Mouse (Mus musculus) ES-CJ7 (cell line): Measurements from ENCODE around the gene Dnttip2.
"Not testable (repeated sequence)": the region's sequence is repeated elsewhere in the genome, so short reads cannot be mapped to it uniquely, and the experiment has no call there.

Experiments used
- DNase-seq: peaks from one replicate; pipeline ENCODE4 v3.0.0; 2011; ENCODE audit warnings: low read depth, low spot score

Gene Dnttip2

DNA sequence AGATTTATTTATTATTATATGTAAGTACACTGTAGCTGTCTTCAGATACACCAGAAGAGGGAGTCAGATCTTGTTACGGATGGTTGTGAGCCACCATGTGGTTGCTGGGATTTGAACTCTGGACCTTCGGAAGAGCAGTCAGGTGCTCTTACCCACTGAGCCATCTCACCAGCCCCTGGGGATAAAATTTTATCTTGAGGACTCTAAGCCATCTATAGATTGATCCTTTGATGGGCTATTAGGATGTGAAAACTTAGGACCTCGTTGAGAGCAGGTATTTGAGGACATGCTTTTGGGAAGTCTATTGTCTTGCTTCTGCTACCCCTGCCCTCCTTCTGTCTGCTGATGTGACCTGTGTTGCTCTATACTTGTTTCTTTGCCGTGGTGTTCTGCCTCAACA lies 15.2 kb downstream of the Dnttip2 start:
- not testable (repeated sequence) for DNase-seq

DNA sequence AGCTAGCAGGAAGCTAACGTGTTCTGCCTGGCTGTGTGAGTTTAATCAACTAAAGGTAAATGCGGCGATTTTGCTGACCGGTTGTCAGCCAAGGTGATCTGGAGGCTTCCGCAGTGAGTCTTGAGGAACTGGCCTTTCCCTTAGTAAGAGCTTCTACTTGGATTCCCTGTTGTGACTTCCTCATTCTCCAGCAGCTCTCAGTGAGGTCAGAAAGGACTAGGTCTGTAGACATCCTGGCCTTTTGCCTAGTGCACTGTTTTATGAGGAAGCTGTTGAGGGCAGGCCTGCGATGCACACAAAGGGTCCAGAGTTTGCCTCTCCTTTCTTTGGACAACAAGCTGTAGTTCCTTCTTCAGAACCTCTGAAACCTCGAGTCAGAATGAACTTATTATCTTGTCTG lies 16.5 kb downstream of the Dnttip2 start:
- DNase-seq: no peak

GRCm38 (mm10) chr3:122291828-122292227 lies 17.6 kb downstream of the Dnttip2 start:
- peak; percentile 71 for DNase-seq

DNA sequence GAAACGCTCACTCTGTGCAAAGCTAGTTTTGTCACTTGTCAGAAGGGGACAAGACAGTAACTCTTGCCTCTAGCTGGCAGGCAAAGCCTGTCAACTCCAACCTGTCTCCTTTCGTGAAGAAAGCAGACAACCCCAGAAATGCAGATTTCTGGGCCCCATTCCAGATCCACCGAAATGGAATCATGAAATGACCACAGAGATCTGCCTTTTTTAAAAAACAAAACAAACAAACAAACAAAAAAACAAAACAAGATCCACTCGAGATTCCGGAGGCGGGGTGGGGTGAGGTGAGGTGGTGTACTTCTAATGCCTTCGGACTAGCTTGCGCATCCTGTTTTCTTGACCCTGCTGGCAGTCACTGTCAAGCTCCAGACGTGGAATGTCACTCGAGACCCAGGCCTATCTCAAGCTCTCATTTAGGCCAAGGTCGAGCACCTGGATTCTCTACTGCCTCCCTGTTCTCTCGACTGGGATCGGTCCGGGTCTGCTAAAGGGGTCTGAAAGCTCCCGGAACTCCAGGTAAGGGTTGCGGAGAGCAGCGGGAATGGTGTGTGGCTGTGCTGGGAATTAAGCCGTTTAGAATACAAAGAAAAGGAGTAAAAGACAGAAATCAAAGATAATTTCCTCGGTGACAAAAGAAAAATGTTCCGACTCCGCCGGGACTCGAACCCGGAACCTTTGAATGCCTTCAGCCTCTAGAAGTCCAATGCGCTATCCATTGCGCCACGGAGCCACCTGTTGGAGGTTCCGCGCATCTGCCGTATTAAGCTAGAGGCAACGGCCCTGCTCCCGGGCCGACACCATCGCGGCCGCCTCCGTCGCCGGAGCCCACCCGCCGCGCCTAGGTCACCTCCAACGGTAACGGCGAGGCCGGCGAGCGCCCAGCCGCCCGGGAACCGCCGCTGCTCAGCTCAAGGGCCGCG lies 18.4 kb downstream of the Dnttip2 start:
- peak; percentile 81 for DNase-seq

GRCm38 (mm10) chr3:122293223-122293953 lies 19.2 kb downstream of the Dnttip2 start:
- DNase-seq: no peak

GRCm38 (mm10) chr3:122293954-122294850 lies 20.0 kb downstream of the Dnttip2 start, which contains the start of gene Bcar3:
Bcar3 (plus strand) TSS chr3:122294136.
- peak; percentile 96 for DNase-seq

DNA sequence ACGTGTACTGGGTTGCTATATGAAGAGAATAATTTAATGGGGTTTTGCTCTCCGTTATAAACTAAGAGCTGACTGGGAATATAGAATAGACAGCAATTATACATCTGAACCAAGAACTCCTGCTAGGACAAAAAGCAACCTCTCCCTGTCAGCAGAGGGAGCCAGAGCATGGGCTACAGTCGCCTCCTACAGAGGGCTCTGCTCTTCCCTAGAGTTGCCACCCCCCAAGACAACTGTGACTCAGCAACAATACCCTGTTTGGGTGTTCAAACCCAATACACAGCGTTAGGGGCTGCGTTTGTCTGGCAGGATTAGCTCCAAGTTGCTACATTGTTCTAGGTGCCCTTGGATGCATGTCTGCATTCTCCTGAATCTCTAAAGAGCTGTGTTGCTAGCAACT lies 21.3 kb downstream of the Dnttip2 start:
- DNase-seq: peak; percentile 93

GRCm38 (mm10) chr3:122296979-122297378 lies 22.8 kb downstream of the Dnttip2 start:
- peak; percentile 60 for DNase-seq

DNA sequence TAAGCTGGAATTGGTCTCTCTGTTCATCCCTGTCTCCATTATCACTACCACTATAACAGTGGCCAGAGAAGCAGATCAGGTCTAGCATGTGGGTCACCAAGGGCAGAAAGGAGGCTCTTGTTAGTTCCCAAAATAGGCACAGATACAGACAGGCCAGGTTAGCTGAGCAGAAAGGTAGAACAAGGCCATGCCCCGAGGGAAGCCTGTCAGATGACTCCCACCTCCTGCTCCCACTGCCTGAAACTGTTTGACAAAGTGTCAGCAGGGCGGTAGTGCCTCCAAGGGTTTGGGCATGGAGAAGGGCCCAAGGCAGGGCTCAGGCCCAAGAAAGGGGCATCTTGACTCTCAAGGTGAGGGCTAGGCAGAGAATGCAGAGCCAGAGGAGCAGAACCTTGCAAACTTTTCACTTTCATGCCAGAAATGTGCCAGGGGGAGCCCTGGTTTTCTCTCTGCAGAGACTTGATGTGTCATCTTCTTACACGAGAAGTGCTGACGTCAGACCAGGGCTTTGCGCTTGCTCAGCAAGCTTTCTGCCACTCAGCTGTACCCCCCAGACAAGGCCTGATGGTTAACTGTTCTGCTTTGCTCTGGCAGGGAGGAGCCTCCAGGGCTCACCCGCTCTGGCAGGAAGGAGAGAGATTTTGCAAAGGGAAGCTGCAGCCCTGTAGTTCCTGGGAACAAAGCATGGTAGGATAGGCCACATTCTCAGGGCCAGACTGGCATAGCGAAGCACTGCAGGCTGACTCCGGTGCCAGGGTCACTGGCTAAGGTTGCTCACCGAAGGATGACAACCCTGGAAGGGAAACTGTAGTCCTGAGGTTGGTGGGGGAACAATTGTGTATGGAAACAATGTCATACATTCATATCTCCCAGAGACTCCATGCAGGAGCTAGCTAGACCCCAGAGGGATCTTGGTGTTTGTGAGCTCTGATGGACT lies 27.1 kb downstream of the Dnttip2 start:
- DNase-seq: no peak

DNA sequence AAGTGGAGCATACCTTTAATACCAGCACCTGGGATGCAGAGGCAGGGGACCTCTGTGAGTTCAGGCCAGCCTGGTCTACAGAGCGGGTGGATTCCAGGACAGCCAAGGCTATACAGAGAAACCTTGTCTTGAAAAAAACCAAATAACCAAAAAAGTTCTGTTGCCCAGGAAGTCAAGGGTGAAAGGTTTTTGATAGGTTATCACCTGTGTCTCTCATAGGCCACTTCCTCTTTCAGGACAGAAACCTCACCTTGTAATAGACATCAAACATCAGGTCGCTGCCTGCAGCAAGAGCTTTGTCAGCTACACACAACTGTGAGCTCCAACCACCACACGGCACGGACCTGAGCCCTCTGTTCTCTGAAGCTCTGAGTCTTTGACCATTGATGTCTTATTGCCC lies 30.4 kb downstream of the Dnttip2 start:
- no peak for DNase-seq

DNA sequence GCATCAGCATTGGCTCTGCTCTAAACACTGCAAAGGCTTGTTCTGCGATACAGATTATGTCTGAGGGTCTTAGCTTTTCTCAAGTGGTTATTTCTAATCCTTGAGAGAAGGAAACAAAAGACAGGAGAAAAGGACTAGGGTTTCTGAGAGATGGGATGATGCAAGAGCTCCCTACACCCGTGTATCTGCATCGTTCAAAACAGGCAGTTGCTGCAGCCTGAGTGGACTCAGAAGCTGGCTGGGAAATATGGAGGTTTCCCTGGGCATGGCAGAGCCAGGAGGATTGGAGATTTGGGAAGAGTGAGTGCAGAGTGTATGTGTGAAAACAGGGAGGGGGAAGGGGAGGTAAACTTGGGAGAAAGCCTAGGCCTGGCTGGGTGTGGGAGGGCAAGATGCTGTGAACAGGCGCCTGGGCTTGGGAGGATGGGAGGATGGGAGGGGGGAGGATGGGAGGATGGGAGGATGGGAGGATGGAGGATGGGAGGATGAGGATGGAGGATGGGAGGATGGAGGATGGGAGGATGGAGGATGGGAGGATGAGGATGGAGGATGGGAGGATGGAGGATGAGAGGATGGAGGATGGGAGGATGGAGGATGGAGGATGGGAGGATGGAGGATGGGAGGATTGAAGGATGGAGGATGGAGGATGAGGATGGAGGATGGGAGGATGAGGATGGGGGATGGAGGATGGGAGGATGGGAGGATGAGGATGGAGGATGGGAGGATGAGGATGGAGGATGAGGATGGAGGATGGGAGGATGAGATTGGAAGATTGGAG lies 33.9 kb downstream of the Dnttip2 start:
- DNase-seq: peak; percentile 73

DNA sequence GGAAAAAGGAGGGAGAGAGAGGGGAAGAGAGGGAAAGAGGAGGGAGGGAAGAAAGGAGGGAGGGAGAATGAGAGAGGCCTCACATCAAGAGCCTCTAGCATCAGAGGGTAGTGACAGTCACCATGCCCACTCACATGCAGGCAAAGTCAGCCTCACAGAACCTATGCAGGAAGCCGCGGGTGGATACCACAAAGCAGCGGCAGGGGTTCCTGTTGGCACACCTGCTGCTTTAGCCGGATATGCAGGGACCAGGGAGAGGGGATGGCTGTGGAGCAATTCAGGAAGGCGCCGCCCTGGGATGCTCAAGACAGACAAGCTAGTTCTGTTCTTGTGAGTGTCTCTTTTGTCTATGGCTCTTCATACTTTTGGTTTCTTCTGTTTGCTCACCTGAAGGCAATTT lies 34.8 kb downstream of the Dnttip2 start:
- peak; percentile 76 for DNase-seq

- peak; percentile 69 for DNase-seq
Observed at GRCm38 (mm10) chr3:122312078-122312477, 37.9 kb downstream of the Dnttip2 start.

GRCm38 (mm10) chr3:122312936-122313629 lies 38.9 kb downstream of the Dnttip2 start:
- DNase-seq: no peak

GRCm38 (mm10) chr3:122313936-122314335 lies 39.7 kb downstream of the Dnttip2 start:
- no peak for DNase-seq

GRCm38 (mm10) chr3:122316621-122317020 lies 42.4 kb downstream of the Dnttip2 start:
- DNase-seq: no peak

DNA sequence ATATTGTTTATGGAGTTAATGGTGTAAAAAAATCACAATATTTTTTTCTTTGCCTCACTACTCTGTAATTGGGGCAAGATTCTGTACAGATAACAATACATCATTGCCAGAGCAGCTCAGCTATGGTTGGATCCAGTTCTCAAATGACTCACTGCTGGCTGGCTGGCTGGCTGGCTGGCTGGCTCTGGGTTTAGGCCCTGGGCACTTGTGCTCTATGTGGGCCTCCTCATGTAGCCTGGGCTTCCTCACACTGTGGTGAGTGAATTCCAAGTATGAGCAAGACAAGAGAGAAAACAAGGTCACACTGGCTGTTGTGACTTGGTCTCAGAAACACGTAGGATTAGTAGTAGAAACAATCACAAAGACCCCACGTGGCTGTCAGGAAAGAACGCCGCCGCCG lies 43.2 kb downstream of the Dnttip2 start:
- no peak for DNase-seq

DNA sequence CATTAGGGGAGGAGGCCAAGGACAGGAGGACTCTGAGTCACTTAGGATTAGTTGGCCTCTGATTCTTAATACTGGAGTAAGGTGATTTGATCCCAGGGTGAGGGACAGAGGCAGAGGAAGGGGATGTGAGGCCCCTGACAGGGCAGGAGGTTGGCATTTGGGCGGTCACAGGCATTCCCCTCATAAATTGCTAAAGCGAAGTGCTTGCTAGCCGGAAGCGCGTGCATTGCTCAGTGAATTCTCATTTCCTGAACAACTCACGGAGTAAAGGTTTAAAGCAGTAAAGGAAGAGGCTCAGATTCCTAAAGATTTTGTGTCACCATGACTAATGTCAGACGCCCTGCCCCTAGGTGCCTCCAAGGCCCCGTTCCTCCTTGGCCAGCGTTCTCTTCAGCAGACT lies 48.0 kb downstream of the Dnttip2 start:
- no peak for DNase-seq

GRCm38 (mm10) chr3:122323841-122324240 lies 49.7 kb downstream of the Dnttip2 start:
- DNase-seq: no peak
